Mouse (Mus musculus) embryonic facial prominence, embryonic 13.5 days (tissue): Measurements from ENCODE around the gene Tnfrsf25. TPM values are rescaled to one million over a fixed set of nuclear protein-coding genes. Genes with fewer than 3 reads are reported as not detected.

ENCODE experiments used
- ATAC-seq: fragments of 200-750 bp; cut with Nextera tagmentation; 2 replicates; pipeline ENCODE4 v1.8.0; 2017; ENCODE audit warnings: low read depth; ENCODE audit not compliant: insufficient number of reproducible peaks, insufficient read depth, low FRiP score, low TSS enrichment
- H3K27ac ChIP-seq: fragments of 300-500 bp; sonication (generic); 2 replicates; pipeline ENCODE4 v1.5.1; 2015; ENCODE audit warnings: moderate library complexity, mild to moderate bottlenecking, inconsistent platforms
- H3K27me3 ChIP-seq: fragments of 300-500 bp; sonication (generic); 2 replicates; pipeline ENCODE4 v1.6.1; 2015; ENCODE audit warnings: mild to moderate bottlenecking, inconsistent platforms
- H3K36me3 ChIP-seq: fragments of 300-500 bp; sonication (generic); 2 replicates; pipeline ENCODE4 v1.6.1; 2015; ENCODE audit warnings: mild to moderate bottlenecking, inconsistent platforms
- H3K4me1 ChIP-seq: fragments of 300-500 bp; sonication (generic); 2 replicates; pipeline ENCODE4 v1.6.1; 2015; ENCODE audit warnings: inconsistent platforms
- H3K4me2 ChIP-seq: fragments of 300-500 bp; sonication (generic); 2 replicates; pipeline ENCODE4 v1.6.1; 2015; ENCODE audit warnings: moderate library complexity, mild to moderate bottlenecking, inconsistent platforms
- H3K4me3 ChIP-seq: fragments of 300-500 bp; sonication (generic); 2 replicates; pipeline ENCODE4 v1.5.1; 2015; ENCODE audit warnings: mild to moderate bottlenecking, inconsistent platforms
- H3K9ac ChIP-seq: fragments of 300-500 bp; sonication (generic); 2 replicates; pipeline ENCODE4 v1.6.1; 2015; ENCODE audit warnings: mild to moderate bottlenecking, inconsistent platforms
- H3K9me3 ChIP-seq: fragments of 300-500 bp; sonication (generic); 2 replicates; pipeline ENCODE4 v1.6.1; 2016; ENCODE audit warnings: inconsistent platforms
- WGBS: fragments of 180-500 bp; shearing (Covaris S2); methylation state at CpG from one replicate; pipeline ENCODE4 v1.1.7; 2015; ENCODE audit warnings: mixed read lengths; 5-methylcytosine and 5-hydroxymethylcytosine counted together
- polyA plus RNA-seq: library from polyadenylated mRNA; unstranded; fragments of >200 nt; fragmentation: Nextera tagmentation; extraction: Ambion mirVana; gene quantifications from 2 replicates; pipeline ENCODE4 v1.2.1, GENCODE M21; 2015

The Tnfrsf25 gene
- polyA plus RNA-seq, 1 experiment from 2014 or later: 1.1 TPM

- Histone ChIP-seq H3K9me3 (no peaks in the 10 kb centered on the region), H3K9ac (peak overlapping the region; percentile 60), H3K4me3 (peak overlapping the region; percentile 38), H3K36me3 (peaks cover 85% of the 10 kb centered on the region), H3K27ac (peak overlapping the region; percentile 77), H3K27me3 (peaks cover 6% of the 10 kb centered on the region; the same call in 1 of the 2 replicates), H3K4me2 (peak overlapping the region; percentile 73), H3K4me1 (peaks cover 21% of the 10 kb centered on the region)
- ATAC-seq: peak; percentile 89
- 13% methylated on average over 30 of the region's 30 CpGs for WGBS
Measured at GRCm38 (mm10) chr4:152107971-152108509, 7.7 kb upstream of the Tnfrsf25 start.

- Histone ChIP-seq H3K27ac (no peak overlapping the region), H3K36me3 (peaks cover 85% of the 10 kb centered on the region)
Measured at GRCm38 (mm10) chr4:152108673-152109072, 7.1 kb upstream of the Tnfrsf25 start.

GRCm38 (mm10) chr4:152109509-152109908, 6.2 kb upstream of the Tnfrsf25 start:
- ATAC-seq: no peak
- Histone ChIP-seq H3K36me3 (peaks cover 85% of the 10 kb centered on the region), H3K27ac (no peak overlapping the region), H3K4me2 (no peak overlapping the region), H3K9ac (no peak overlapping the region), H3K4me1 (peaks cover 21% of the 10 kb centered on the region), H3K27me3 (peaks cover 16% of the 10 kb centered on the region), H3K9me3 (no peaks in the 10 kb centered on the region), H3K4me3 (no peak overlapping the region)
- WGBS: 88% methylated on average over 3 of the region's 3 CpGs

More at GRCm38 (mm10) chr4:152108673-152109072, 7.1 kb upstream of the Tnfrsf25 start:
- peaks cover 21% of the 10 kb centered on the region for H3K4me1 ChIP-seq
- H3K27me3 ChIP-seq: peaks cover 8% of the 10 kb centered on the region
- 89% methylated on average over 5 of the region's 5 CpGs for WGBS
- H3K9ac ChIP-seq: no peak overlapping the region
- no peaks in the 10 kb centered on the region for H3K9me3 ChIP-seq
- ATAC-seq: no peak
- H3K4me3 ChIP-seq: no peak overlapping the region
- H3K4me2 ChIP-seq: peak overlapping the region; percentile 73

GRCm38 (mm10) chr4:152110689-152111088, 5.0 kb upstream of the Tnfrsf25 start:
- H3K4me2 ChIP-seq: no peak overlapping the region
- WGBS: 84% methylated on average over 4 of the region's 4 CpGs
- H3K9ac ChIP-seq: no peak overlapping the region
- H3K27ac ChIP-seq: no peak overlapping the region
- H3K9me3 ChIP-seq: no peaks in the 10 kb centered on the region
- H3K4me1 ChIP-seq: peaks cover 30% of the 10 kb centered on the region
- no peak for ATAC-seq
- H3K27me3 ChIP-seq: peaks cover 28% of the 10 kb centered on the region
- peaks cover 83% of the 10 kb centered on the region for H3K36me3 ChIP-seq
- H3K4me3 ChIP-seq: no peak overlapping the region

GRCm38 (mm10) chr4:152112329-152112728, 3.4 kb upstream of the Tnfrsf25 start:
- peaks cover 70% of the 10 kb centered on the region for H3K36me3 ChIP-seq

GRCm38 (mm10) chr4:152114080-152114479, 1.7 kb upstream of the Tnfrsf25 start:
- Histone ChIP-seq H3K4me3 (no peak overlapping the region), H3K36me3 (peaks cover 57% of the 10 kb centered on the region), H3K27me3 (peaks cover 56% of the 10 kb centered on the region), H3K27ac (no peak overlapping the region), H3K9ac (no peak overlapping the region), H3K4me2 (no peak overlapping the region), H3K4me1 (peaks cover 18% of the 10 kb centered on the region), H3K9me3 (no peaks in the 10 kb centered on the region)
- no peak for ATAC-seq
- 53% methylated on average over 16 of the region's 16 CpGs for WGBS

More at GRCm38 (mm10) chr4:152112329-152112728, 3.4 kb upstream of the Tnfrsf25 start:
- Histone ChIP-seq H3K9me3 (no peaks in the 10 kb centered on the region), H3K9ac (no peak overlapping the region), H3K27ac (no peak overlapping the region), H3K27me3 (peaks cover 44% of the 10 kb centered on the region), H3K4me3 (no peak overlapping the region), H3K4me1 (peaks cover 32% of the 10 kb centered on the region), H3K4me2 (no peak overlapping the region)
- WGBS: 88% methylated on average over 9 of the region's 9 CpGs
- ATAC-seq: no peak

GRCm38 (mm10) chr4:152117538-152117937, 1.8 kb downstream of the Tnfrsf25 start:
- Histone ChIP-seq H3K27me3 (peaks cover 90% of the 10 kb centered on the region), H3K9me3 (no peaks in the 10 kb centered on the region), H3K27ac (no peak overlapping the region), H3K4me3 (no peak overlapping the region), H3K9ac (no peak overlapping the region), H3K4me1 (peaks cover 38% of the 10 kb centered on the region), H3K4me2 (no peak overlapping the region), H3K36me3 (peaks cover 26% of the 10 kb centered on the region)
- ATAC-seq: no peak
- 66% methylated on average over 9 of the region's 9 CpGs for WGBS

GRCm38 (mm10) chr4:152119396-152120292, 3.9 kb downstream of the Tnfrsf25 start:
- no peak for ATAC-seq
- H3K36me3 ChIP-seq: peaks cover 5% of the 10 kb centered on the region
- H3K4me3 ChIP-seq: peak overlapping the region; percentile 28
- peaks cover 38% of the 10 kb centered on the region for H3K4me1 ChIP-seq
- H3K4me2 ChIP-seq: peak overlapping the region; percentile 53
- WGBS: 7% methylated on average over 39 of the region's 39 CpGs
- no peaks in the 10 kb centered on the region for H3K9me3 ChIP-seq
- H3K27me3 ChIP-seq: peaks cover 100% of the 10 kb centered on the region
- no peak overlapping the region for H3K27ac ChIP-seq
- peak overlapping the region; percentile 41; the same call in 1 of the 2 replicates for H3K9ac ChIP-seq

- ATAC-seq: no peak
- no peaks in the 10 kb centered on the region for H3K9me3 ChIP-seq
- peak overlapping the region; percentile 28 for H3K4me3 ChIP-seq
- WGBS: 3% methylated on average over 31 of the region's 31 CpGs
- H3K27me3 ChIP-seq: peaks cover 100% of the 10 kb centered on the region
- H3K4me1 ChIP-seq: peaks cover 35% of the 10 kb centered on the region
- H3K36me3 ChIP-seq: no peaks in the 10 kb centered on the region
- H3K9ac ChIP-seq: peak overlapping the region; percentile 41; the same call in 1 of the 2 replicates
- no peak overlapping the region for H3K27ac ChIP-seq
- peak overlapping the region; percentile 53 for H3K4me2 ChIP-seq
Measured at GRCm38 (mm10) chr4:152120311-152121182, 4.8 kb downstream of the Tnfrsf25 start.

- no peak overlapping the region for H3K9ac ChIP-seq
- H3K36me3 ChIP-seq: no peaks in the 10 kb centered on the region
- H3K9me3 ChIP-seq: no peaks in the 10 kb centered on the region
- 1% methylated on average over 12 of the region's 12 CpGs for WGBS
- peak overlapping the region; percentile 28 for H3K4me3 ChIP-seq
- peaks cover 35% of the 10 kb centered on the region for H3K4me1 ChIP-seq
- H3K27ac ChIP-seq: no peak overlapping the region
- no peak for ATAC-seq
- peaks cover 100% of the 10 kb centered on the region for H3K27me3 ChIP-seq
- peak overlapping the region; percentile 53 for H3K4me2 ChIP-seq
Measured at GRCm38 (mm10) chr4:152121183-152121505, 5.4 kb downstream of the Tnfrsf25 start.

GRCm38 (mm10) chr4:152124361-152124961, 8.7 kb downstream of the Tnfrsf25 start:
- 18% methylated on average over 13 of the region's 13 CpGs for WGBS
- no peak overlapping the region for H3K27ac ChIP-seq
- no peaks in the 10 kb centered on the region for H3K9me3 ChIP-seq
- no peak overlapping the region for H3K4me2 ChIP-seq
- ATAC-seq: no peak
- H3K27me3 ChIP-seq: peaks cover 100% of the 10 kb centered on the region
- peaks cover 36% of the 10 kb centered on the region for H3K4me1 ChIP-seq
- H3K36me3 ChIP-seq: no peaks in the 10 kb centered on the region
- no peak overlapping the region for H3K9ac ChIP-seq
- H3K4me3 ChIP-seq: no peak overlapping the region
